Mouse (Mus musculus): ENCODE results near the gene Sell.
"Not testable (repeated sequence)": the region's sequence is repeated elsewhere in the genome, so short reads cannot be mapped to it uniquely, and the experiment has no call there.

The Sell gene

GRCm38 (mm10) chr1:164061925-164062324, at the start of gene Sell:
Gene Sell (plus strand): TSS chr1:164061982.
- DNase-seq, result peak; percentile 79

- no peak for DNase-seq
Observed at GRCm38 (mm10) chr1:164014616-164015015, 47.2 kb upstream of the Sell start.

- no peak for DNase-seq
Observed at GRCm38 (mm10) chr1:164018221-164018896, 43.4 kb upstream of the Sell start.

GRCm38 (mm10) chr1:164019789-164020188, 42.0 kb upstream of the Sell start:
- DNase-seq, result no peak

GRCm38 (mm10) chr1:164020746-164021145, 41.0 kb upstream of the Sell start:
- not testable (repeated sequence) for DNase-seq

- peak; percentile 25 for DNase-seq
Observed at GRCm38 (mm10) chr1:164022106-164022505, 39.7 kb upstream of the Sell start.

GRCm38 (mm10) chr1:164025685-164026084, 36.1 kb upstream of the Sell start:
- DNase-seq, result no peak

GRCm38 (mm10) chr1:164027416-164027815, 34.4 kb upstream of the Sell start:
- peak; percentile 71 for DNase-seq

GRCm38 (mm10) chr1:164040385-164041135, 21.2 kb upstream of the Sell start:
- DNase-seq, result no peak

GRCm38 (mm10) chr1:164043549-164043948, 18.2 kb upstream of the Sell start:
- DNase-seq, result no peak

GRCm38 (mm10) chr1:164047934-164048333, 13.8 kb upstream of the Sell start, which contains the start of gene Sele:
Gene Sele (plus strand): TSS chr1:164048234.
- no peak for DNase-seq

- DNase-seq, result no peak
Observed at GRCm38 (mm10) chr1:164053561-164053960, 8.2 kb upstream of the Sell start.

GRCm38 (mm10) chr1:164054800-164055199, 7.0 kb upstream of the Sell start:
- no peak for DNase-seq

GRCm38 (mm10) chr1:164060071-164060470, 1.7 kb upstream of the Sell start:
- DNase-seq, result no peak

GRCm38 (mm10) chr1:164061278-164061677, 504 bp upstream of the Sell start:
- no peak for DNase-seq

GRCm38 (mm10) chr1:164062856-164063255, 1.1 kb downstream of the Sell start:
- no peak for DNase-seq

GRCm38 (mm10) chr1:164063745-164064144, 2.0 kb downstream of the Sell start:
- DNase-seq, result peak; percentile 45

GRCm38 (mm10) chr1:164069261-164069660, 7.5 kb downstream of the Sell start:
- no peak for DNase-seq

GRCm38 (mm10) chr1:164070461-164070860, 8.7 kb downstream of the Sell start:
- DNase-seq, result no peak

- DNase-seq, result peak; percentile 70
Observed at GRCm38 (mm10) chr1:164071111-164071510, 9.3 kb downstream of the Sell start.

GRCm38 (mm10) chr1:164072001-164072400, 10.2 kb downstream of the Sell start:
- DNase-seq, result peak; percentile 51

GRCm38 (mm10) chr1:164073091-164073490, 11.3 kb downstream of the Sell start:
- no peak for DNase-seq

- no peak for DNase-seq
Observed at GRCm38 (mm10) chr1:164073803-164074202, 12.0 kb downstream of the Sell start.

GRCm38 (mm10) chr1:164074606-164075140, 12.9 kb downstream of the Sell start:
- DNase-seq, result no peak
